Mouse (Mus musculus) adrenal gland, adult 2 months (tissue): ENCODE measurements around the gene B230217C12Rik. TPM values are rescaled to one million over a fixed set of nuclear protein-coding genes. Genes with fewer than 3 reads are reported as not detected.

Experiments
- DNase-seq: peaks from one replicate; pipeline ENCODE4 v3.0.0; 2021
- long read RNA-seq: library from polyadenylated mRNA; stranded (forward); transcript quantifications from one replicate; pipeline ENCODE4 v2.0.0, GENCODE M21; 2021
- polyA plus RNA-seq: library from polyadenylated mRNA; depleted of rRNA; stranded (reverse); fragments of >200 nt; gene quantifications from 2 replicates; pipeline ENCODE4 v1.2.3, GENCODE M21; 2012; rRNA removed
- total RNA-seq, 2 experiments: library from RNA; stranded (reverse); gene quantifications; 2 replicates each; pipeline ENCODE4 v1.2.3; 2021

B230217C12Rik gene
- total RNA-seq (1 to 10 TPM; 2.9 to 4.6 TPM), polyA plus RNA-seq (1.8 and 2.5 TPM in 2 replicates)
- long read RNA-seq, partial matches to known transcripts, result 0 of 1 reads
- long read RNA-seq, other reads (novel, unspliced or antisense), result 0 of 1 reads

- no peak for DNase-seq
Observed at GRCm38 (mm10) chr11:97840539-97840954, at the start of gene B230217C12Rik. TSS of gene B230217C12Rik (plus strand) at chr11:97840780.

- peak; percentile 26 for DNase-seq
Observed at GRCm38 (mm10) chr11:97793165-97793564, 47.4 kb upstream of the B230217C12Rik start.

GRCm38 (mm10) chr11:97796910-97797309 lies 43.7 kb upstream of the B230217C12Rik start:
- peak; percentile 81 for DNase-seq

- DNase-seq, result no peak
Observed at GRCm38 (mm10) chr11:97797369-97798082, 43.1 kb upstream of the B230217C12Rik start.

GRCm38 (mm10) chr11:97798083-97798435 lies 42.5 kb upstream of the B230217C12Rik start:
- no peak for DNase-seq

GRCm38 (mm10) chr11:97798782-97799145 lies 41.8 kb upstream of the B230217C12Rik start, which contains the start of gene Lasp1:
TSS of gene Lasp1 (plus strand) at chr11:97799000.
- DNase-seq, result peak; percentile 92

- peak; percentile 95 for DNase-seq
Observed at GRCm38 (mm10) chr11:97799146-97799993, 41.2 kb upstream of the B230217C12Rik start.

- peak; percentile 89 for DNase-seq
Observed at GRCm38 (mm10) chr11:97799994-97800690, 40.4 kb upstream of the B230217C12Rik start.

- peak; percentile 78 for DNase-seq
Observed at GRCm38 (mm10) chr11:97800691-97801408, 39.7 kb upstream of the B230217C12Rik start.

- DNase-seq, result peak; percentile 91
Observed at GRCm38 (mm10) chr11:97801409-97802193, 39.0 kb upstream of the B230217C12Rik start.

- DNase-seq, result no peak
Observed at GRCm38 (mm10) chr11:97802194-97802470, 38.4 kb upstream of the B230217C12Rik start.

GRCm38 (mm10) chr11:97802495-97802894 lies 38.1 kb upstream of the B230217C12Rik start:
- peak; percentile 34 for DNase-seq

GRCm38 (mm10) chr11:97803847-97804246 lies 36.7 kb upstream of the B230217C12Rik start:
- DNase-seq, result peak; percentile 46

GRCm38 (mm10) chr11:97804841-97805661 lies 35.5 kb upstream of the B230217C12Rik start:
- DNase-seq, result peak; percentile 66

- DNase-seq, result peak; percentile 39
Observed at GRCm38 (mm10) chr11:97805662-97806612, 34.6 kb upstream of the B230217C12Rik start.

GRCm38 (mm10) chr11:97806613-97806964 lies 34.0 kb upstream of the B230217C12Rik start:
- DNase-seq, result no peak

GRCm38 (mm10) chr11:97807626-97808025 lies 33.0 kb upstream of the B230217C12Rik start:
- DNase-seq, result no peak

- DNase-seq, result peak; percentile 42
Observed at GRCm38 (mm10) chr11:97808093-97808492, 32.5 kb upstream of the B230217C12Rik start.
